Mouse (Mus musculus) MEL (cell line): ENCODE data around the gene Cyren. TPM values are rescaled to one million over a fixed set of nuclear protein-coding genes. Genes with fewer than 3 reads are reported as not detected.

Experiments
- DNase-seq: peaks from one replicate; pipeline ENCODE4 v3.0.0; 2011; ENCODE audit warnings: low read depth, low spot score
- H3K27ac ChIP-seq: 2 replicates; pipeline ENCODE4 v1.5.1; 2012; ENCODE audit warnings: low read depth, mild to moderate bottlenecking, control low read depth, low read length, moderate library complexity; ENCODE audit not compliant: control insufficient read depth
- H3K27me3 ChIP-seq, 2 experiments: fragments of 150-350 bp in 1 of 2; sonication (generic) in 1 of 2; 2 replicates each; pipeline ENCODE4 v1.6.1; 2012; ENCODE audit warnings: low read length in 2 of 2, mild to moderate bottlenecking in 2 of 2, improper control_type of control experiment in 1 of 2, moderate library complexity in 1 of 2; ENCODE audit not compliant: insufficient read depth in 2 of 2, control insufficient read depth in 1 of 2
- H3K36me3 ChIP-seq, 2 experiments: 2 replicates each; pipeline ENCODE4 v1.6.1; 2012 to 2014; ENCODE audit warnings: low read length in 2 of 2, improper control_type of control experiment in 1 of 2, inconsistent platforms in 1 of 2, mild to moderate bottlenecking in 1 of 2; ENCODE audit not compliant: insufficient read depth in 2 of 2, control insufficient read depth in 1 of 2
- H3K4me1 ChIP-seq, 2 experiments: fragments of 150-350 bp in 1 of 2; sonication (generic) in 1 of 2; 2 replicates each; pipeline ENCODE4 v1.6.1; 2012; ENCODE audit warnings: low read length in 2 of 2, improper control_type of control experiment in 1 of 2, mild to moderate bottlenecking in 1 of 2; ENCODE audit not compliant: insufficient read depth in 2 of 2, control insufficient read depth in 1 of 2
- H3K4me3 ChIP-seq, 2 experiments: fragments of 150-350 bp in 1 of 2; sonication (generic) in 1 of 2; 2 replicates each; pipeline ENCODE4 v1.5.1; 2012; ENCODE audit warnings: low read depth in 2 of 2, low read length in 2 of 2, mild to moderate bottlenecking in 2 of 2, moderate library complexity in 2 of 2, control low read depth in 1 of 2, improper control_type of control experiment in 1 of 2; ENCODE audit not compliant: control insufficient read depth in 1 of 2, insufficient read depth in 1 of 2
- H3K79me2 ChIP-seq: 2 replicates; pipeline ENCODE4 v1.6.1; 2012; ENCODE audit warnings: mild to moderate bottlenecking, low read length, moderate library complexity; ENCODE audit not compliant: control insufficient read depth, poor library complexity, insufficient read depth
- H3K9ac ChIP-seq: 2 replicates; pipeline ENCODE4 v1.6.1; 2012; ENCODE audit warnings: low read depth, mild to moderate bottlenecking, control low read depth, low read length, moderate library complexity; ENCODE audit not compliant: control insufficient read depth, poor library complexity, severe bottlenecking
- H3K9me3 ChIP-seq: fragments of 150-350 bp; sonication (generic); replicated peaks from 2 replicates; pipeline ENCODE4 v1.6.1; 2012; ENCODE audit warnings: mild to moderate bottlenecking, low read length, improper control_type of control experiment, moderate library complexity; ENCODE audit not compliant: insufficient read depth
- CTCF ChIP-seq, 3 experiments: IDR thresholded peaks in 2 of 3; conservative IDR thresholded peaks in 1 of 3; 2 replicates each; pipeline ENCODE4 v1.5.1; 2011 to 2012; ENCODE audit warnings: low read length in 3 of 3, low read depth in 2 of 3, mild to moderate bottlenecking in 2 of 3, improper control_type of control experiment in 1 of 3, inconsistent platforms in 1 of 3, mixed read lengths in 1 of 3, moderate library complexity in 1 of 3; ENCODE audit not compliant: control insufficient read depth in 1 of 3, insufficient read depth in 1 of 3, poor library complexity in 1 of 3, severe bottlenecking in 1 of 3
- E2F4 ChIP-seq: IDR thresholded peaks from 2 replicates; pipeline ENCODE4 v1.6.1; 2011; ENCODE audit warnings: low read depth, low read length, improper control_type of control experiment, borderline replicate concordance
- ELF1 ChIP-seq: IDR thresholded peaks from 2 replicates; pipeline ENCODE4 v1.6.1; 2014; ENCODE audit warnings: low read depth, mild to moderate bottlenecking, inconsistent platforms, low read length, improper control_type of control experiment, moderate library complexity
- ETS1 ChIP-seq: IDR thresholded peaks from 2 replicates; pipeline ENCODE4 v1.6.1; 2012; ENCODE audit warnings: low read depth, mild to moderate bottlenecking, inconsistent platforms, low read length, improper control_type of control experiment, moderate library complexity
- HCFC1 ChIP-seq: IDR thresholded peaks from 2 replicates; pipeline ENCODE4 v1.6.1; 2012; ENCODE audit warnings: low read depth, mild to moderate bottlenecking, inconsistent platforms, low read length, improper control_type of control experiment, moderate library complexity
- JUND ChIP-seq: IDR thresholded peaks from 2 replicates; pipeline ENCODE4 v1.6.1; 2011; ENCODE audit warnings: low read depth, mild to moderate bottlenecking, improper control_type of control experiment, low read length
- MAX ChIP-seq: IDR thresholded peaks from 2 replicates; pipeline ENCODE4 v1.6.1; 2011; ENCODE audit warnings: low read length, improper control_type of control experiment
- MYC ChIP-seq: IDR thresholded peaks from 2 replicates; pipeline ENCODE4 v1.6.1; 2011; ENCODE audit warnings: low read depth, mild to moderate bottlenecking, low read length, improper control_type of control experiment, moderate library complexity
- POLR2AphosphoS2 ChIP-seq: IDR thresholded peaks from 2 replicates; pipeline ENCODE4 v1.6.1; 2011; ENCODE audit warnings: low read length, improper control_type of control experiment
- RAD21 ChIP-seq: IDR thresholded peaks from 2 replicates; pipeline ENCODE4 v1.6.1; 2011; ENCODE audit warnings: mild to moderate bottlenecking, low read depth, low read length, improper control_type of control experiment
- RCOR1 ChIP-seq: IDR thresholded peaks from 2 replicates; pipeline ENCODE4 v1.6.1; 2012; ENCODE audit warnings: low read depth, mild to moderate bottlenecking, inconsistent platforms, low read length, improper control_type of control experiment
- TAL1 ChIP-seq: IDR thresholded peaks from 2 replicates; pipeline ENCODE4 v1.6.1; 2012; ENCODE audit warnings: mild to moderate bottlenecking, inconsistent platforms, low read length, moderate library complexity, mixed read lengths
- TBP ChIP-seq: IDR thresholded peaks from 2 replicates; pipeline ENCODE4 v1.8.0; 2011; ENCODE audit warnings: low read depth, low read length, improper control_type of control experiment
- UBTF ChIP-seq: IDR thresholded peaks from 2 replicates; pipeline ENCODE4 v1.6.1; 2012; ENCODE audit warnings: low read depth, mild to moderate bottlenecking, inconsistent platforms, low read length, improper control_type of control experiment, moderate library complexity, borderline replicate concordance; ENCODE audit not compliant: insufficient read depth
- ZKSCAN1 ChIP-seq: IDR thresholded peaks from 2 replicates; pipeline ENCODE4 v1.6.1; 2012; ENCODE audit warnings: low read depth, mild to moderate bottlenecking, inconsistent platforms, low read length, improper control_type of control experiment, moderate library complexity
- polyA plus RNA-seq, 2 experiments: library from polyadenylated mRNA; stranded (reverse) in 1 of 2; unstranded in 1 of 2; fragments of >175 nt in 1 of 2; fragments of >200 nt in 1 of 2; gene quantifications; 2 replicates each; pipeline versions ENCODE4 v1.2.1 to v1.2.4; 2012; ENCODE audit warnings: low replicate concordance in 2 of 2, low read depth in 1 of 2; ENCODE audit not compliant: insufficient read length in 2 of 2, insufficient read depth in 1 of 2, missing spikeins in 1 of 2
- total RNA-seq: library from RNA; depleted of rRNA; stranded (reverse); fragments of 300-350 nt; gene quantifications from 2 replicates; pipeline ENCODE4 v1.2.3, GENCODE M21; 2012

Cyren gene
- total and polyA plus RNA-seq, 3 experiments, result 10.1 to 15.9 TPM; not detected in 1

- no peak overlapping the region for H3K9ac ChIP-seq
These were observed 24.1 kb upstream of the Cyren start for GRCm38 (mm10) chr6:34901911-34902444.

GRCm38 (mm10) chr6:34900990-34901389, 23.1 kb upstream of the Cyren start:
- Histone ChIP-seq H3K9me3 (no peaks in the 10 kb centered on the region), H3K27me3 (no peaks in the 10 kb centered on the region), H3K36me3 (peaks cover 0 to 16% of the 10 kb centered on the region in 2 experiments; a peak in 3 of 4 replicates), H3K4me1 (peaks cover 2 to 24% of the 10 kb centered on the region in 2 experiments), H3K79me2 (no peaks in the 10 kb centered on the region; the same call in 1 of the 2 replicates), H3K4me3 (no peak overlapping the region), H3K9ac (no peak overlapping the region), H3K27ac (no peak overlapping the region)
- no peak for DNase-seq
- TF ChIP-seq RCOR1 (no peak), CTCF (IDR thresholded peaks at IDR 0.05 in 2 of 3, conservative IDR thresholded peaks at IDR 0.05 in 1 of 3; ENCODE audit: control insufficient read depth in 1 of 3, insufficient read depth in 1 of 3, low read depth in 2 of 3, low read length in 3 of 3, poor library complexity in 1 of 3, severe bottlenecking in 1 of 3) (no peak), HCFC1 (no peak), POLR2AphosphoS2 (no peak), MYC (no peak), ETS1 (no peak)

More at GRCm38 (mm10) chr6:34901911-34902444, 24.1 kb upstream of the Cyren start:
- no peaks in the 10 kb centered on the region for H3K27me3 ChIP-seq
- no peak overlapping the region for H3K27ac ChIP-seq
- H3K4me3 ChIP-seq, result no peak overlapping the region
- no peaks in the 10 kb centered on the region; the same call in 1 of the 2 replicates for H3K79me2 ChIP-seq
- H3K36me3 ChIP-seq, result peaks cover 0 to 18% of the 10 kb centered on the region in 2 experiments; a peak in 3 of 4 replicates
- H3K4me1 ChIP-seq, result peaks cover 3 to 29% of the 10 kb centered on the region in 2 experiments
- TF ChIP-seq E2F4, result no peak
- TF ChIP-seq MAX, result no peak
- 0 out of 2 replicates have a peak, but pooled peaks have one; percentile 17 for TF ChIP-seq ELF1
- TF ChIP-seq JUND, result no peak
- TF ChIP-seq TBP, result 0 out of 2 replicates have a peak, but pooled peaks have one; percentile 42
- TF ChIP-seq TAL1, result no peak
- no peak for TF ChIP-seq UBTF
- no peak for TF ChIP-seq CTCF (IDR thresholded peaks at IDR 0.05 in 2 of 3, conservative IDR thresholded peaks at IDR 0.05 in 1 of 3; ENCODE audit: control insufficient read depth in 1 of 3, insufficient read depth in 1 of 3, low read depth in 2 of 3, low read length in 3 of 3, poor library complexity in 1 of 3, severe bottlenecking in 1 of 3)
- TF ChIP-seq RAD21, result no peak
- no peak for TF ChIP-seq ZKSCAN1
- TF ChIP-seq, all 39 proteins: peak for 2
- DNase-seq, result peak; percentile 45
- H3K9me3 ChIP-seq, result no peaks in the 10 kb centered on the region
